Mouse (Mus musculus) left cerebral cortex, adult 11 months (tissue): ENCODE data around the gene Lrmda.

Experiments used
- DNase-seq: peaks from one replicate; pipeline ENCODE4 v3.0.0; 2022; ENCODE audit warnings: low spot score

Gene Lrmda

DNA sequence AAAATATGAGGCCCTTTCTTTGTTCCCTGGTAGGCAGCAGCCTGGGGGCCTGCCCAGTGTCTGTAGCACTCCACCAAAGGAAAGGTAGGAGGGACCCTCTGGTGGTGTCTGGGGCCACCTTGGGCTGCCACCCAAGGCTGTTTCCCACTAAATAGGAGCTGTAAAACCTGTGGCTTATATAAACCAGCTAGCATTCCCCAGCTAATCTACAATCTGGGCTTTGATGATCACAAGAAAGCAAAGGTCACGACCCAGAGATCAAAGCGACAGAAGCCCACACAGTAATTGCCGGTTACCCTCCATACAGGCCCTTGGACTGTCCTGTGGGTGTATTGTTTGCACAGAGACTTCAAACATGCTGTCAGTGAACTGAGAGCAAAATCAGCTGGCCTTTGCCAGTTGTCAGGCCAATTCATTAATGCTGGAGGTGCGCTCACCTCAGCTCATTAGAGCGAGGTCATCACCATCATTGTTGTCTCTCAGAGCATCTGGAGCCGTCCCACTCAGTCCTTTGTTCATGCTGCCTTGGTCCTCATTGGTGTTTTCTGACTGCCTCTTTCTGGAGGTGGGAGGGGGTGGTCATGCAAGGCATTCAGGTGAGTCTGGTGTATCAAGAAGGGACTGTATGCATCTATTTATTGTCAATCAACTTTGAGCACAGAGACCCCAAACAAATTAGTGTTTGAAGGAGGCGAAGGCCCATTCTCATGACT, 570.1 kb downstream of the Lrmda start:
- DNase-seq: no peak

DNA sequence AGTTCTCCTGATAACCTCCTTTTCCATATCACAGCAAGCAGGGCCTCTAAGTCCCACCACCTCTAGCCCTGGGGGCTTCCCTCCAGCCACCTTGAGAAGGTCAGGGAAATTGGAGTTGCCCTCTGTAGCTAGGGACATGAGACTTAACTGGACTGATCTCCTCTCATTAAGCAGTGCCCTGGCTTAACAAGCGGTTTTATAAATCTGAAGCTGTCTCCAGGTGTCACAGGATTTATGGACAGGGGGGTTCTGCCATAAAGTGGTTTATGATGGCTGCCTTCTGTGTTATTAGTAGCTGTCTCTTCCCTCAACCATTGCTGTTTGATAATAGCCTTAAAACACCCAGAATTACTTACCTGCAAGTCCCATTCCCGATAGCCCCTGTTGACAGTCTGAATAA, 571.7 kb downstream of the Lrmda start:
- DNase-seq: no peak

DNA sequence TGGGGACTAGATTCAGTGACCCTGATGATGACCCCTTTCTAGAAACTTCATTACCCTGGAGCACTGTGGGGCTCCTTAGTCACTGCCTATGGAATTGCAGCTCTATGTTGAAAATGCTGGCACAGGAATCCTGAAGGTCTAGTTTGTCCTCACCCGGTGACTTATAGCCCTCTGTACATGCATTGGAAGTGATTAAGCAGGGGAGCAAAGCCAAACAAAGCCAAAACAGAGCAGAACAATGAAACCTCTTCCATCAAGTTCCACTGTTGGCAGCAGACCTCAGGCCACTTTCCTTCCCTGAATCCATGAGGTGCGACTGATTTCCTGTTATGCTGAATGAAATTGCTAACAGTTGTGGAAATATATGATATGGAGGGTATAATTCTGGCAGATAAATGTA, 578.0 kb downstream of the Lrmda start:
- no peak for DNase-seq

DNA sequence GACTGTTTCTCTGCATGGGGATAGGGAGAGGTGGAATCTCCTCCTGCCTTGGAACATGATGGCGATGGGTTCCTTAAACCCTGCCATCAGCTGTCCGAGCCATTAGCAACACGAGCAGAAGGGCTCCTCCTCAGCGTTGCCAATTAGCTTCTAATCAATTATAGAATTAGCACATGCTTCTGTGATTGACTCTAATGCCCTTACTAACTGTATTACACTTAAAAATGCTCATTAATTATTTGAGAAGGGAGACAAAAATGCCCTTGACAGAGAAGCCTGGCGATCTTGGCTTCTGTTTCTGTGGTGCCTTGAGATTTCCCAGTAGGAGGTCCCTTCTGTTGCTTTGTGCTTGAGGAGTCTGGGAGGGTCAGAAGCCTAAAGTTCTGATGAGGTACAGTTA, 579.1 kb downstream of the Lrmda start:
- DNase-seq: no peak

DNA sequence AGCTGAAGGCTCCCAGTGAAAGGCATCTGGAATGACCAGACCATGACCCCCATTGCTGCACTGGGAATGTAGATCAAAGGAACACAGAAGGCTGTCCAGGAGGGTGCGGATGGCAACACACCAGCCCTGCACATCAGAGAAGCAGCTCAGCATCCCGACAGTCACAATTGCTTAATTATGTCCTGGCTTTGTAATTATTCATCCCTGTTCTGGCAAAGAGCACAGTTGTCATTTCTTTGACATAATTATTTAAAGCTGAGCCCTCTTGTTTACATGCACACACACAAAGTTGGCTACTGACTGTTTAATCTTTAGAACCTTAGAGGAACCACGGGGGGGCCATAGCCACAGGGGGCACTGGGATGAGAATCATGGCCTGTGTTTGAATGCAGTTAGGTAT, 580.7 kb downstream of the Lrmda start:
- no peak for DNase-seq

DNA sequence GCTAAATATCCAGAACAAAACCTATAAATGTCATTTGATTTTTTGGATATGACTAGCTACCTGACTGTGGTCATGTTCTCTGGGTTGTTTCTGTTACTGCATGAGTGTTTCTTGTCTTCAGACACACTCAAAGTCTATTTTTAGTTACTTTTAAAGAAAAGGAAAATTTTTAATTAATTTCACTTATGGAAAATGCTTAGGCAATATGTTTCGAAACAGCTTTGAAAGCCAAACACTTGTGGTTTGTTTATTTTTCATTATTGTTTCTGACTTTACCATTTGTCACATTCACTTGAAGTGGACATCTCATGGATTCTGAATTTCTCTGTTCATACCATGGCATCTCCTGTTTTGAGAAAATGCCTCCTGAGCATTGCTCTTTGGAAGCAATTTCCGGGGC, 582.8 kb downstream of the Lrmda start:
- no peak for DNase-seq

DNA sequence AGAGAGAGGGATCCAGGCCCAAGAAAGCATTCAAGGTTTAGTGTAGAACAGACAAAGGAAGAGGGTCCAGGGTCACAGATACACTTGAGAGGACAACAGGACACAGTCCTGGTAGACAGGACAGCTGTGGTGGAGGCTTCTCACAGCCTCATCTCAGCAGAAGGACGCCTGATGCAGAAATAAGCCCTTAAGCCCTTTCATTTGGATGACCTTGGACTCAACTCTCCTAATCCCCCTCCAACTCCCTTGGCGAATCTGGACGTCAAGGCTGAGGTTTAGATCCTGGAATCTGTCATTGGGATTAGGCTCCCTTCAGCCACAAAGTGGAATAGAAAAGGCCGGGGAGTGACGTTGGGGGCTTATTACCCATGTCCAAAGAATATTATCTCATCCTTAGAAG, 589.1 kb downstream of the Lrmda start:
- no peak for DNase-seq

DNA sequence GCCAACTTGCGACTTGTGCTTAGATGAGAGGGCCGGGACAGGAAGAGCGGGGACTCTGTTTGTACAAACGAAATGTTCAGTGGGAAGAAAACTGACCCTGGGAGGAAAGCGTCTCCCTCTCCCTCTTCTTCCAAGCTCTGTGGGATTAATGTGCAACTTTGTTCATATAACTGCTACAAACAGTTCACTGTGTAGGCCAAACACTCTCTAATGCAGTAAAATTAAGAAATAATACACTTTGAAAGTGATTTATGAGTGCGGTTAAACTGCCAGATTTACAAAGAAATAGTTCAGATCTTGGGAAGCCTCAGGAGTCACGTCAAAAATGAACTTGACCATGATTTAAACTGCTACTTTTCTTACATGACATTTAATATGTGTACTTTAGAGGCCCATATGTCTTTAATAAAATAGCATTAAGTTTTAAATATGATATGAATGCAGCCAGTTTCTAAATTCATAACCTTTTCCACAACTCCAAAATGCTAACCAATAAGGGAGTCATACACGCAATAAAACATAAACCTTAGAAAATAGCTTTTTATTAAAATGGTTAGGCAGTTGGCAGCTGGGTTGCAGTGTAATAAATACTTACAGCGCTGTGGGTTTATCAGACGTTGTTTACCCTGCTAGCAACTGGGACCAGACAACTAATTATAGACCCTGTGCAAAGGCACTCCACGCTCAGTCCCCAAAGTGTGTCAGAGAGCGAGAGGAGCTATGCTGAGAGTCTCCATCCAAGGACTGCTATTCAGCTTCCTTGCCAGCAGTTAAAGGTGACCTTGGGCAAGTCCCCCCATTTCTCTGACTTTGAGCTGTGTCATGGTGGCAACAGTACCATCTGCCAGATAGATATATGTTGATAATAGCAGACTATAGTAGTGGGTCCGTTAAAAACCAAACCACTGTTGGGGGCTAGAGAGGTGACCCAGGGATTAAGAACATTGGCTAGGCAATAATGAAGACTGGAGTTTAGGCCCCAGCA, 590.0 kb downstream of the Lrmda start:
- no peak for DNase-seq

DNA sequence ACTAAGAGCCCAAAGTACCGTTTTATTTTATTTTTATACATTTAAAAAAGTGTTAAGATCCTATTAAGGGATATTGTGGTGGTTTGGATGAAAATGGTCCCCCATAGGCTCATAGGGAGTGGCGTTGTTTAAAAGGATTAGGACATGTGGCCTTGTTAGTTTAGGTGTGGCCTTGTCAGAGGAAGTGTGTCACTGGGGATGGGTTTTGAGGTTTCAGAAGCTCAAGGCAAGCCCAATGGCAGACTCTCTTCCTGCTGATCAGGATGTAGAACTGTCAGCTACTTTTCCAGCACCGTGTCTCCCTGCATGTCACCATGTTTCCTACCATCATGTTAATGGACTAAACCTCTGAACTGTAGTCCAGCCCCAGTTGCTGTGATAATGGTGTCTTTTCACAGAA, 591.5 kb downstream of the Lrmda start:
- no peak for DNase-seq

DNA sequence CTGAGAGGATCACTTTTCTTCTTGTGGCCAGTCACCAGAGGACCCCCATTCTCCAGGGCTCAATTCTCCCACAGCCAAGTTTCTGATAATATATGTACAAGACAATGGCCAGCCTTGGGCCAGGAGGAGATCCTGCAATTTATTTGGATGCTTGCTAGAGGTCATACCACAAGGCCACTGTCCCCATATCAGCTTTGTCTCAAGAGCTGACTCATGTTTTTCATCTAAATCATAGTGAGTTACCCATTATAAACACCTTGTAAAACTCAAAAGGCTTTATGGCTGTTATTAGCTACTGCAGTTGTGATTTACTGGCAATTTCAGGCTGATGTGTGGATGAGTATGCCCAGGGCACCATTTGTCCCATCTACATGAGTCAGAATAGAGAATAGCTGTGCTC, 600.7 kb downstream of the Lrmda start:
- no peak for DNase-seq

DNA sequence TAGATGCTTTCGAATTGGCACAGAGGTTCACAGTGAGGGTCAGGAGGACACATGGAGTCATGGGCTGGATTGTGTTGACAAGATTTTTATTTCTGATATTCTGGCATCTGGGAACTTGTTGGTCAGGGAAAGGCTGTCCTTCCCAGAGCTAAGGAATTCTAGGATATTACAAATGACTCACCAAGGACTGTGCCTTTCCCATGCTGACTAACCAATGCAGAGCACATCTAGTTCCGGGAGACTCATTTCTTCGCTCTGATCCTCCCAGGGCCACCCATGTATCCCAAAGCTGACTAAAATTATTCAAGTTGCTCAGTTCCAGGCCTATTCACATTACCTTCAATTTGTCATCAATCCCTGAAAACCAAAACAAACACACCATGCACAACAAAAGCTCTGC, 602.4 kb downstream of the Lrmda start:
- DNase-seq: no peak

DNA sequence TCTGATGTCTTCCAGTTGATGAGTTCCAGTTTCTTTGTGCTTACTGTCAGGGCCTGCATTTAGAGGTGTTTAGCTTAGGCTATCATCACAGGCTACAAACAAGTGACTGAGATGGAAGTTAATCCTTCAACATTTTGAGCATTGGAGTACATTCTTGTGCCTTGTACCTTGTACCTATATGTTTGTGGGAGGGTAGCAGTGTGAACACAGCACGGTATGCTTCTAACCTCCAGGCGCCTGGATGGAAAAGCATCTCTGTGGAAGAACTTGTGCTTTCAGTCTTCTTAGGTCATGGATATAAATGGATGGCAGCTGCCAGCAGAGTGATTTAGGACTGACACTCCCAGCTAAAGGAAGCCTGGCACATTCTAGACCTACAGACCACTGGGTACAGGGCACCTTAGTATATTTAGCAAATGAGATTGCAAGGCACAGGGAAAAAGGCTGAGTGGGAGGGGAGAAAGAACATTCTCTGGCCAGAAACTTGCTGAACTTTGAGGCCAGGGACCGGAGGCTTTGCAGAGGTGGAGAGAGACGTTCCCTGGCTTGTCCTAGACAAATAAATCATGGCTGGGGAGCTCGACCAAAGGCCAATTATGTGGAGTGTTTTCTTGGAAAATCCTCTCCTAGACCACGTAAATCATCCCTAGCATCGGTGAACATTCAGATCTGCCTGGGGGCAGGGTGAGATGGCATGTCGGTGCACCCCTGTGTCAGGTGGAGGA, 607.8 kb downstream of the Lrmda start:
- no peak for DNase-seq

DNA sequence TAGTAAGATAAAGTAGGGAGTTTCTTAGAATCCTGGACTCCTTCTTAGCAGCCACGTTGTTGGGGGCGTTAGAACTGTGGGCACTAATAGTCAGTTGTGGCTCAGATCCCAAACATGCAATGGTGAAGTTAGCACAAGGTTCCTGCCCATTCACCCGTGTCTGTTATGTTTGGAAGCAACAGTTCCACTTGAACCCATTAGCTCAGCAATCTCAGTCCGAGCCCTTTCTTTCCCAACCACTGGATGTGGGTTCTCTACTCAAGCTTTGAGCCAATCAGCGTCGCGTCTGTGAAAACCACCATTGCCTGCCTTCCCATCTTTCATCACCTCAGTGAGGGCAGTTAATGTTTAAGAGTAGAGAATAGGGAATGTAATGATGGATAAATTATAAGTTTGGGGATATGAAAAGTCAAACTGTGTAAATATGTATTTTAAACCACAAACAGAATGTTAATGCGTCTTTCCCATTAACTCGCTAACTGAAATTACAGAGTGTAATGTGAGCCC, 610.9 kb downstream of the Lrmda start:
- DNase-seq: no peak

DNA sequence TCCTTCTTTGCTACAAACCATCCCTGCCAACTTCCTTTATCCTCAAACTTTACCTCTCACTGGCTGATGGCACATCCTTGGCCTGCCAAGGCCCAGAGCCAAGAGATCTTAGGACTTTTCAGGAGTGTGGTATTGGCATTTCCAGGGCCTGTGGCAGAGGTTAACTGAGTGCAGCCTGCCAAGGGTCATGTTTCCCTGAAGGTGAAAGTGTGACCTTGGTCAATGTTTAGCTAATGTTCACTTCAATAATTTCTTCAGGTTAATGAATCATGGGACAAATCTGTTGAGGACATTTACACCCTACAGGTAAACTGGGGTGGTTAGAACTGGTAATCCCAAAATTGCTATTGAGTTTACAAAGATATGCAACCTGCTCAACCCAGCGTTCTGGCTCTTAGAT, 614.1 kb downstream of the Lrmda start:
- DNase-seq: no peak

DNA sequence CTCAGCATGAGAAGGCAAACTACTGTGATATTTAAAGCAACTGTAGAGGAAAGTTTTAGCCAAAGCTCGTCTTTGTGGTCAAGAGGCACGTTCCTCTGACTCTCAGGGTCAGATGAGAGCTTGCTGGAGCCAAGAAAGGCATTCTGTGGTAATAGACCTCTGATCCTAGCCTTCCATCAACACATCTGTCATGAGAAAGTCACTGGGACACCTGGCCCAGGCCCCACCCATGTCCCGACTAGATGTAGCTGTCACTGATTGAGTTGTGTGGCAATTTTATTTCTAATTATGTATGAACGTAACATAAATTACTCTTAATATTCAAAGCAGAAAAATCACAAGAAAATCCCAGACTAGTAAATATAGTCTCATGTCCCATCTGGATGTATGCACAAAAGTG, 624.0 kb downstream of the Lrmda start:
- DNase-seq: no peak

DNA sequence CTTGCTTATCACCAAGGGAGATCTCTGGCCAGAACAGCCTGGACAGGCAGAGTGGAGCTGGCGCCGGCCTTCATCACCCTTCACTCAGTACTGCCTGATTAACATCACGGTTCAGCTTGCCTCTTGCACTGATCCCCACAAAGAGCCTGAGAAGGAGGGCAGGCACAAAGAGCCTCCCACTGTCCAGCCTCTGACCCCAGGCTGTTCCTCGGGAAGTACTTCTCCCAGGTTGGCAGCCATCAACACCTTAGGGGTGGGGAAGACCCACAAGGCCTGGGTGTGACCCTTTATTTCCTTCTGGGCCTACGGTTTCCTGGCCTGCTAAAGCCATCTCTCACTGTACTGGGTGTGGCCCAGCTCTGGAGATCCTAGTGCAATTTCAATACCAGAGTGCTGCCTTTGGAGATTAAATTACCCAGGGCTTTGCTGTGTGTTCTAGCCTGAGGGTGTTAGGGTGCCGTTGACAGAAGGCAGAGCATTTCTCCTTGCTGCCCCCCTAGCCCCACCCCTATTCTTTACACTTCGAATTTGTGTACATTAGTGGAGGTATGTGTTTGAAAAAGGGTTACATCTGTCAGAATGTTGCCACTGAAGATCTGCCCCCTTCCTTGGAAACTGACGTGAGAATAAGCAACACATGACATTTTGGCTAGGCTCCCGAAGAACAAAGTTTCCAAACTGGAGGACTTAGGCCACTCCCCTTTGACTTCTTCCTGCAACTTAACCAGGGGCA, 628.5 kb downstream of the Lrmda start:
- no peak for DNase-seq

DNA sequence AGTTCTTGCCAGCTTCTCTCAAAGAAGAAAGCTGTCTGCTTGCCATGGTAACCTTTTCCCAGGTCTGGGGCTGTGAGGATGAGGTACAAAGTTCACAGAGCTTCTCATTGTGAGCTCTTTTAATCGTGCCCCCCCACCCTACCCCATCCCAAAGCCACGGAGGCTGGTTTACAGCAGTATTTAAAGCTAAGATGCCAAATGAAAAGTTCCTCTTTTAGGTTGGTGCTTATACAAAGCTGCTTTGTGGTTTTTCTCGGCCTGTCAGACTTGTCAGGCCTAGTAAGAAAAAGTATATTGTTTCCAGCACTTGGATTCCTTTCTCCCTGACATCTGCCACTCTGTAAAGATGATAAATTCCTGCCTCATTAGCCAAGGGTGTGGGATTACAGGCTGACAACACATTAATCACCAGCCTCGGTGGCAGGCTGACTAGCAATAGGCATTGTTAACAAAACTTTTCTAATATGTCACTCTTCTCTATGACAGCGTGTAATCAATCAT, 629.9 kb downstream of the Lrmda start:
- no peak for DNase-seq

DNA sequence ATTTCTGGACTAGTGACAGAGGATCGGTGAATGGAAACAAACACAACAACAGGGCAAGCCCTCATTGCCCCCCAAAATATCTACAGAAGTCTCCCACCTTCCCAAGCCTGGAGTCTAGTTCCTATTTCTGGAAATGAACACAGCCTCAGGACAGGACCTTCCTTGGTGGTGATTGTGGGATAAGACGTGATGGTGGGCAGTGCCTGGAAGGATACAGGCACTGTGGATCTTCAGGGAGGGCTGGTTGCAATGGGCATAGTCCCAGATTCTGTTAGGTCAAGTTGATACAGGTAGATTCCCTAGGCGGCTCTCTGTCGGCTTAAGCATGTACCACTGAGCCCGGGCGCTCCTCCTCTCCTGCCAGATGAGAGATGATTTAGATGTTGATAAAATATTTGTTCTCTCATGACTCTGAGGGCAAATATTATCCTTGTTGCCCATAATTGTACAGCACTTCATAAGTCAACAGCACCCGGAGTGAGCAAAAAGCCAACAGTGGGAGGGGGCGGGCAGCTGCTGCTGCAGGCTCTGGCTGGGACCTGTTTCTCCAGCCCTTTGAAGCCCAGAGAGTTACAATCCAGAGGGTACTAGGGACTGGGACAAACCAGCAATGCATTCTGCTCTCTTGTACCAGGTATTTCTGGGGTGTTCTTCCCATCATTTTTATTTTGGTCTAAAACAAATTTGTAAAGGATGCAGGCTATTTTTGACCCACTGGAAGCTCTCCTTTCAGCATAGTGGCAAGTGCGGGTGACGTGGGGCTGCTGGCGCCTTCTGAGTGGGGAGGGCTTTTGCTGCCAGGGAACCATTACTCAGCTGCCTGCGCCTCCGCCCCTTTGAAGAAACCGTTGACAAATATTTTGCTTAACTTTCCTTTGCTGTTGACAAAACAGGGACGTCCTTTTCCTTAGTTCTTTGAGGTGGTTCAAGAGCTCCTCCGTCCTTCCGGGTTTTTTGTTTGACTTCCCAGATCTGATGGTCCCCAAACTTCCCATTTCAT, 630.8 kb downstream of the Lrmda start:
- no peak for DNase-seq

DNA sequence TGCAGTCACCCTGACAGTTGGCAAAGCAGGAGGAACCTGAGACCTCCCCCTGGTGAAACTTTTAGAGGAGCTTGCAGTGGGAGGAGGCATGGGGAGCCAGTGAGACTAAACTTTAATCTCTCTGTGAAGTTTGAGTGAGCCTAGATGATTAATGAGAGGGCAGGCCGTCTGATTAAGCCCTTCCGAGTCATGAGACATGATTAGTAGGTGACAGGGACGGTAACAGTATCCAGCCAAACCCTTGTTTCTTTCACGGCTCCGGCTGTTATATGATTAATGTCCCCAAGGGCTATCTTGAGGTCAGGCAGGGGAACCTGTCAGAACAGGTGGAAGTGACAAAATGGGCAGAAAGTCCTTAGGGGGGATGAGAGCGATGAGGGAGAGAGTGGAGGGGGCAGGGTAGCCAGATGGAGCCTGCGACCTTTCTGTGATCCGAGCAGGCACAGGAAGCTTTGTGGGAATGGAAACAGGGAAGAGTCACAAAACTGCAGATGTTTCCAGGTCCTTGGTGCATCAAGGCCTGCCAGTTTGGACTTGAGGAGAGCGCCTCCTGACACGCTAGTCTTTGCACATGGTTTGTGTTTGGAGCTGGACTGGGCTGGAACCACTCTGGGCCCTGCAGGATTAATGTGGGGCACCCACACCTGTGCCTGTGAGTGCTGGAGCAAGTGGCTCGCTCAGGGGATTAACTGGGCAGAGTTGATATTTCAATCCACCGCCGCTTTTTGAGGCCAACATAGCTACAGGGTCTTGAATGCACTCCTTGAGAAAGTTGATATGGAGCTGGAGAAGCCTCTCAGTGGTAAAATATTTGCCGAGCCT, 631.8 kb downstream of the Lrmda start:
- no peak for DNase-seq
